Mouse (Mus musculus) neural tube, embryonic 13.5 days (tissue): Measurements from ENCODE around the gene H2-Aa. TPM values are rescaled to one million over a fixed set of nuclear protein-coding genes. Genes with fewer than 3 reads are reported as not detected.

Experiments used
- ATAC-seq: fragments of 200-750 bp; cut with Nextera tagmentation; 2 replicates; pipeline ENCODE4 v1.8.0; 2017; ENCODE audit warnings: low read depth, mild to moderate bottlenecking, moderate TSS enrichment, moderate library complexity
- H3K27ac ChIP-seq: fragments of 300-500 bp; sonication (generic); replicated peaks from 2 replicates; pipeline ENCODE4 v1.5.1; 2015; ENCODE audit warnings: moderate library complexity, mild to moderate bottlenecking, inconsistent platforms
- H3K27me3 ChIP-seq: fragments of 300-500 bp; sonication (generic); 2 replicates; pipeline ENCODE4 v1.6.1; 2015; ENCODE audit warnings: mild to moderate bottlenecking, inconsistent platforms
- H3K36me3 ChIP-seq: fragments of 300-500 bp; sonication (generic); 2 replicates; pipeline ENCODE4 v1.6.1; 2015; ENCODE audit warnings: mild to moderate bottlenecking, inconsistent platforms
- H3K4me1 ChIP-seq: fragments of 300-500 bp; sonication (generic); replicated peaks from 2 replicates; pipeline ENCODE4 v1.6.1; 2015; ENCODE audit warnings: inconsistent platforms
- H3K4me2 ChIP-seq: fragments of 300-500 bp; sonication (generic); 2 replicates; pipeline ENCODE4 v1.6.1; 2015; ENCODE audit warnings: inconsistent platforms, mild to moderate bottlenecking, moderate library complexity
- H3K4me3 ChIP-seq: fragments of 300-500 bp; sonication (generic); 2 replicates; pipeline ENCODE4 v1.5.1; 2015; ENCODE audit warnings: mild to moderate bottlenecking, inconsistent platforms
- H3K9ac ChIP-seq: fragments of 300-500 bp; sonication (generic); 2 replicates; pipeline ENCODE4 v1.6.1; 2015; ENCODE audit warnings: moderate library complexity, mild to moderate bottlenecking, inconsistent platforms
- H3K9me3 ChIP-seq: fragments of 300-500 bp; sonication (generic); 2 replicates; pipeline ENCODE4 v1.6.1; 2016; ENCODE audit warnings: inconsistent platforms
- WGBS: fragments of 180-500 bp; shearing (Covaris S2); methylation state at CpG from one replicate; pipeline ENCODE4 v1.1.7; 2015; 5-methylcytosine and 5-hydroxymethylcytosine counted together
- polyA plus RNA-seq: library from polyadenylated mRNA; unstranded; fragments of >200 nt; fragmentation: Nextera tagmentation; extraction: Ambion mirVana; gene quantifications from 2 replicates; pipeline ENCODE4 v1.2.1, GENCODE M21; 2015

Gene H2-Aa
- polyA plus RNA-seq, 1 experiment from 2014 or later = 0.63 TPM

DNA sequence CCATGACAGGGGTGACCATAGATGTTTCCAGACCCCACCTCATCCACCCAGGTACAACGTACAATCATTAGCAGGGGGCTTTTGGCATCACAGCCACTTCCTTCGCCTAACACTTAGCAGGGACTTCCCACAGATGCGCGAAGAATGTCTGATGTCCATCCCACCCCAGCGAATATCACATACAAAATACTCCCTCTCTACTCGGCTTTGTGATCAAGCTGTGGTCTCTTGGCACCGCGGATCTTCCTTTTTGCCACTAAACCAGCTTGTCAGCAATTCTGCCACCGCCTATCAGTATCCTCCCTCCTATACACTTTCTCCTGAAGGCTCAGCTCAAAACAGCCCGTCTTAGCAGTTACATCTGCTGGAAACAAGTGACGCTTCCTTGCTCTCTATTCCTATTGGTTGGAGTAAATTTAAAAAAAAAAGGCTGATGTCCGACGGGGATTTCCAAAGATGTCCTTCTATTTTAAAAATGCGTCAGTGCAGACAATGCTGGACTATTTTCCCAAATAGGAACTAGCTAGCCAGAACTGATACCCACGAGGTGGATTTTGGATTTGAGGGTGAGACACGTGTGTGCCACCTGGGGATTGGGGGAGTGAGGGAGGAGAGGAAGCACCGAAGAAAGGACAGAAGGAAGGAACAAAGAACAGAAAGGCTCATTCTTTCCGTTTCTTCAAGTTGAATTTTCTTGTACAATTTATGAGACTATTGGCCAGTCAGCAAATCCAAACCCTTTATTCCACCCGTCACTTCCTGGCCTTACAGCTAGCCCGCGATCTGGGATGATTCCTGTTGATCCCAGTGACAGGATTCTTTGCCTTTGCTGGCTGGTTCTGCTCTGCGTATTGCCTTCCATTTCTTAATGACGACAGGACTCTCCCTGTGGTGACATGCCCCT is 8.5 kb upstream of the H2-Aa start:
- peak overlapping the region; percentile 51 for H3K4me2 ChIP-seq
- peak overlapping the region; percentile 48 for H3K9ac ChIP-seq
- 0 out of 2 replicates have a peak overlapping the region, but pooled peaks have one; percentile 11 for H3K27ac ChIP-seq
- peaks cover 7% of the 10 kb centered on the region; the same call in 1 of the 2 replicates for H3K4me1 ChIP-seq
- WGBS = 23% methylated on average over 23 of the region's 23 CpGs
- peak; percentile 87 for ATAC-seq
- no peaks in the 10 kb centered on the region for H3K9me3 ChIP-seq
- H3K27me3 ChIP-seq = no peaks in the 10 kb centered on the region
- H3K4me3 ChIP-seq = peak overlapping the region; percentile 40
- H3K36me3 ChIP-seq = no peaks in the 10 kb centered on the region

DNA sequence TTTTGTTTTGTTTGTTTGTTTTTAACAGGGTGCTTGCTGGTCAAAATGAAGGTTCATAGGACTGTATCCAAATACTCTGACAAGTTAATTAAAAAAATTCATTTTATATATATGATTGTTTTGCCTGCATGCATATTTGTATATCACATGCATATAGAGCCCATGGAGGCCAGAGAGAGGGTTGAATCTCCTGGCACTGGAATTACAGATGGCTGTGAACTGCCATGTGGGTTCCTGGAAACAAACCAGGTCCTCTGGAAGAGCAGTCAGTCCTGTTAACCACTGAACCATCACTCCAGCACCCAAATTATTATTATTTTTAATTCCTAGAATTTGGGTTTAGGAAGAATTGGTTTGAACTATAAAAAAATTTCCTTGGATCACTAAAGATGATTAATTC is 7.7 kb upstream of the H2-Aa start:
- Histone ChIP-seq H3K4me1 (peaks cover 7% of the 10 kb centered on the region; the same call in 1 of the 2 replicates), H3K36me3 (no peaks in the 10 kb centered on the region), H3K9me3 (no peaks in the 10 kb centered on the region), H3K27ac (no peak overlapping the region), H3K27me3 (no peaks in the 10 kb centered on the region), H3K9ac (no peak overlapping the region), H3K4me3 (no peak overlapping the region), H3K4me2 (no peak overlapping the region)
- no peak for ATAC-seq

DNA sequence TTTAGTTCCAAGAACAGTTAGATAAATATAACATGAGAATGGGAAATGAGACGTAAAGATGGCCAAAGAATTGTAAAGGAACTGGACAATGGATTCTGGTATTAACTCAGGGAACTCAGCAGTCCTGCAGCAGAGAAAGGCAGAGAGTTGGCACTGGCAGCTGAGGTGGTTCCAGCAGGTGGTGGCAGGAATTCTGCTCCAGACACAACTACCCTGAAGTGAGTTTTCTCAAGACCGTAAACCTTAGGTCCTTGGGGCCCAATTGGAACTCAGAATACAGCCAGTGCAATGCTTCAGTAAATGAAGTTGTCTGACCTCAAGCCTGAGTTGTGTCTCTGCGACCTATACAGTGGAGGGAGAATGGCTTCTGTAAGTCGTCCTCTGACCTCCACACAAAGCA is 6.6 kb upstream of the H2-Aa start:
- H3K4me3 ChIP-seq = no peak overlapping the region
- ATAC-seq = no peak
- H3K4me2 ChIP-seq = no peak overlapping the region
- H3K4me1 ChIP-seq = peaks cover 7% of the 10 kb centered on the region; the same call in 1 of the 2 replicates
- H3K9ac ChIP-seq = no peak overlapping the region
- no peaks in the 10 kb centered on the region for H3K36me3 ChIP-seq
- H3K27ac ChIP-seq = no peak overlapping the region
- H3K27me3 ChIP-seq = no peaks in the 10 kb centered on the region
- no peaks in the 10 kb centered on the region for H3K9me3 ChIP-seq
- 72% methylated on average over 4 of the region's 4 CpGs for WGBS

DNA sequence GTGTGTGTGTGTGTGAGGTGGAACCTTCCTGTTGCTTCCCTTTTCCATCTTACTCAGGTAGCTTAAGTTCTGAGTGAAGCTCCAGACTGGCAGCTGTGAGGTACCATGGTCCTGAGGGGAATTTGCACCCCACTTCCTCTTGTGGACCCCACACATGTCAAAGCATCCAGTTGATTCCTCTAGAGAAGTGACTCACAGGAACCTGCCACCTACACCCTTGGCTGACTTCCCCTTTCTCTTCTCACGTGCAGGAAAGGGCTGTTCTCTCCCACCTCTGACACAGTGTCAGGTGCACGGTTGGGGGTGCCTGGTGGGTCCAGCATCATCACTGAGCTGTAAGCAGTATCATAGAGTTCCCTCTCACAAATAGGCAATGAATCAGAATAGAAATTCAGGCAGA is 5.9 kb upstream of the H2-Aa start:
- Histone ChIP-seq H3K27ac (no peak overlapping the region), H3K9me3 (no peaks in the 10 kb centered on the region), H3K27me3 (no peaks in the 10 kb centered on the region), H3K4me2 (no peak overlapping the region), H3K4me3 (no peak overlapping the region), H3K9ac (no peak overlapping the region), H3K36me3 (no peaks in the 10 kb centered on the region), H3K4me1 (peaks cover 7% of the 10 kb centered on the region; the same call in 1 of the 2 replicates)
- WGBS = 62% methylated on average over 2 of the region's 2 CpGs
- ATAC-seq = no peak

DNA sequence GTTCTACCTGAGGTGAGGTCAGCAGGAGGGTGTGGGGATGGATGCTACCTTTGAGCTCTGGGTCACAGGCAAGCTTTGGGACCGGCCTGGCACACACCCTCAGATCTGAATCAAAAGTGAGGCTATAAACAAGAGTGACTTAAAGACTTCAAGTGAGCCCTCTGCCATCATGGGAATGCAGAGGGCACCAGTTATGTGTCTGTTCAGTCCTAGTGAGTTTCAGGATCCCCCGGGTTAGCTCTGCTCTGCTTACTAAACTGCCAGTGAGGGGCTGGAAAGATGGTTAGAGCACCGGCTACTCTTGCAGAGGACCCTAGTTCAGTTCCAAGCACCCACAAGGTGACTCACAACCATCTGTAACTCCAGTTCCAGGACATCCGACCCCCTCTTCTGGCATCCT is 4.9 kb upstream of the H2-Aa start:
- H3K9me3 ChIP-seq = no peaks in the 10 kb centered on the region
- H3K27me3 ChIP-seq = no peaks in the 10 kb centered on the region
- no peak overlapping the region for H3K4me3 ChIP-seq
- no peak overlapping the region for H3K4me2 ChIP-seq
- WGBS = 84% methylated on average over 4 of the region's 4 CpGs
- H3K36me3 ChIP-seq = no peaks in the 10 kb centered on the region
- ATAC-seq = no peak
- H3K27ac ChIP-seq = no peak overlapping the region
- no peak overlapping the region for H3K9ac ChIP-seq
- H3K4me1 ChIP-seq = peaks cover under 1% of the 10 kb centered on the region; the same call in 1 of the 2 replicates

DNA sequence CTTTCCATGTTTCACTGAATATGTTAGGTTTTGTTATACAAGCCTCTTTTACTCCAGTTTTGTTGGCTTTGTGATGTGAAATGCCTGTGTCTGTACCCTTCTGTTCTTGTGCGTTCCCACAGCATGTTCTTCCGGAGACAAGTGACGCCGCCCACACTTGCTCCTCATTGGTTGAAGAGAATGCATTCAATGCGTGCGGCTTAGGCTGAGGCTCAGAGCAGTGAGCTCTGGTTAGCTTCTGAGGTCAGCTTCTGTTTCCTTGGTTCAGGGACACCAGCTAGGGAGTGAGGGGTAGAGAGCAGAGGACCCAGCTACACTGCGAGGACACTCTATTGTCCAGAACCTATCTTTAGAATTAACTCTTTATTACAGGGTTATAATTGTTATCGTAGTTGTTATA is 4.0 kb upstream of the H2-Aa start:
- no peaks in the 10 kb centered on the region for H3K9me3 ChIP-seq
- 16% methylated on average over 8 of the region's 8 CpGs for WGBS
- H3K36me3 ChIP-seq = no peaks in the 10 kb centered on the region
- H3K4me1 ChIP-seq = no peaks in the 10 kb centered on the region
- no peaks in the 10 kb centered on the region for H3K27me3 ChIP-seq
- no peak overlapping the region for H3K27ac ChIP-seq
- peak; percentile 83 for ATAC-seq
- H3K9ac ChIP-seq = no peak overlapping the region
- H3K4me3 ChIP-seq = no peak overlapping the region
- no peak overlapping the region for H3K4me2 ChIP-seq

DNA sequence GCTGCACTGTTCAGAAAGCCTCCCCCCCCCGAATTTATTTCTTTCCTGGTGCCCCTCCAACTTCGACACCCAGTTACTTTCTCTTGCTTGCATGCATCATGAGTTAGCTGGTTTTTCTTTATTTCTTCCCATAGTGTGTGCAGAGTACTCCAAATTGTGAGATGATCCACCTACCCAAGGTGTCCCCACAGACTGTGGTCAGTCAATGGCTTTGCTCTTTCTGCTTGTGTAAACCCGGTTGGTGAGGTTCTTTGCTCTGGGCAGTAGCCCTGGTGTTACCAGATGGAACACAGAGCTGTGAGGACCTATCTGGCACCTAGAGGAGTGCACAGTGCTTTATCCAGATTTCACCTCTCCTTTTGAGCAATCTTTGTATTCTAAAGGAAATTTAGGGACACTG is 508 bp upstream of the H2-Aa start:
- no peak for ATAC-seq
- H3K4me2 ChIP-seq = no peak overlapping the region
- no peak overlapping the region for H3K4me3 ChIP-seq
- H3K9ac ChIP-seq = no peak overlapping the region
- H3K27me3 ChIP-seq = no peaks in the 10 kb centered on the region
- H3K36me3 ChIP-seq = no peaks in the 10 kb centered on the region
- no peaks in the 10 kb centered on the region for H3K9me3 ChIP-seq
- no peaks in the 10 kb centered on the region for H3K4me1 ChIP-seq
- 78% methylated on average over 3 of the region's 3 CpGs for WGBS
- no peak overlapping the region for H3K27ac ChIP-seq

DNA sequence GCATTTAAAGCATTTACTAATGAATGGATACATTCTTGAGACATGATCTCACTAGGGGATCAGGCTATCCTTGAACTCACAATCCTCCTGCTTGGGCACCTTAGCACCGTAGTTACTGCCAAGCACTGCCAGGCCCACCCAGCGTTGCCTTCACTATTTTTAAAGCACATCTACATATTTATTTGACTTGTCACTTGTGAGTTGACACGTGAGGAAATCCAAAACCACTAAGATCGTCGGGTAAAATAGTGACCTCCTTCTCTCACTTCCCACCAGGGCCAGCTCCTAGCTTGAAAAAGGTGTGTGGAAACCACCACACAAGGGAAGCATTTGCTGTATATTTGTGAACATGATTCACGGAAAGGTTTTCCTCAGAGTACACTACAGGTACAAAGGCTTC is 624 bp downstream of the H2-Aa start:
- no peaks in the 10 kb centered on the region for H3K27me3 ChIP-seq
- no peak overlapping the region for H3K4me2 ChIP-seq
- H3K27ac ChIP-seq = no peak overlapping the region
- H3K9me3 ChIP-seq = no peaks in the 10 kb centered on the region
- H3K4me3 ChIP-seq = no peak overlapping the region
- no peak overlapping the region for H3K9ac ChIP-seq
- 77% methylated on average over 6 of the region's 6 CpGs for WGBS
- H3K4me1 ChIP-seq = no peaks in the 10 kb centered on the region
- no peak for ATAC-seq
- no peaks in the 10 kb centered on the region for H3K36me3 ChIP-seq

DNA sequence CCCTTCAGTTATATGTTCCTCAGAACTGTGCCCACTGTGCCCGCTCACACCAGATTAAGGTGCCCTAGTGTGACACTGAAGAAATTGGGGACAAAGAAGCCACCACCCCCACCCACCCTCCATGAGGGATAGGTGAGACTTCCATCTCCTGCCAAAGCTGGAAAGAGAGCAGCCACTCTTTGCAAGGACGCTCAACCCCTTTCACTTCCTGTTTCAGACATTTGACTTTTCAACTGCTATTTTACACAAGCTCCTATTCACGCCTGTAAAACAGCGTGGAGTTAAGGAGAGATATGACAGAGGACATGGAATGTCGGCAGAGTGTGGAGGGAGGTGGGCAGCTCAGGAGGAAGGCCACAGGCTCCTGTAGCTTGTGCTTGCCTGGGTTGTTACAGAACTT is 1.1 kb downstream of the H2-Aa start:
- no peak overlapping the region for H3K9ac ChIP-seq
- no peak overlapping the region for H3K4me2 ChIP-seq
- no peak overlapping the region for H3K4me3 ChIP-seq
- 84% methylated on average over 5 of the region's 5 CpGs for WGBS
- no peaks in the 10 kb centered on the region for H3K9me3 ChIP-seq
- H3K4me1 ChIP-seq = no peaks in the 10 kb centered on the region
- H3K27me3 ChIP-seq = no peaks in the 10 kb centered on the region
- H3K27ac ChIP-seq = no peak overlapping the region
- H3K36me3 ChIP-seq = no peaks in the 10 kb centered on the region
- no peak for ATAC-seq

DNA sequence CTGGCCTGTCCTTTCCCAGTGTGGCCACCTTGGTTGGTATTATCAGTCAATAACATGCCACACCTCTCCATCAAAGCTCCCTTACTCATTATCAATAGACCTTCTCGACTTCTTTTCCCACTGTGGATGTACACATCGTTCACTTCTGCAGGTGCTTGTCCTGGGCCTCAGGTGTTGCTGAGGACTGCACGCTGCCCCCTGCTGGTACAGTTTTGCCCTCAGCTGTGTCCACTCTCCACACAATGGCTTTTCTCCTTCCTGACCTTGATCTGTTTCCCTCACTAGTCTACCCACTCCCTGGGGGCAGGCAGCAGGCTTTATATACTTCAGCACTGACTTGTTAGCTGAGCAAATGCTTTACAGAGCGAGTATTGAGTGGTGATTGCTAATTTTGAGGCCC is 1.8 kb downstream of the H2-Aa start:
- Histone ChIP-seq H3K9me3 (no peaks in the 10 kb centered on the region), H3K27ac (no peak overlapping the region), H3K4me1 (no peaks in the 10 kb centered on the region), H3K4me3 (no peak overlapping the region), H3K36me3 (no peaks in the 10 kb centered on the region), H3K4me2 (no peak overlapping the region), H3K27me3 (no peaks in the 10 kb centered on the region), H3K9ac (no peak overlapping the region)
- ATAC-seq = no peak
- WGBS = 44% methylated on average over 4 of the region's 4 CpGs

DNA sequence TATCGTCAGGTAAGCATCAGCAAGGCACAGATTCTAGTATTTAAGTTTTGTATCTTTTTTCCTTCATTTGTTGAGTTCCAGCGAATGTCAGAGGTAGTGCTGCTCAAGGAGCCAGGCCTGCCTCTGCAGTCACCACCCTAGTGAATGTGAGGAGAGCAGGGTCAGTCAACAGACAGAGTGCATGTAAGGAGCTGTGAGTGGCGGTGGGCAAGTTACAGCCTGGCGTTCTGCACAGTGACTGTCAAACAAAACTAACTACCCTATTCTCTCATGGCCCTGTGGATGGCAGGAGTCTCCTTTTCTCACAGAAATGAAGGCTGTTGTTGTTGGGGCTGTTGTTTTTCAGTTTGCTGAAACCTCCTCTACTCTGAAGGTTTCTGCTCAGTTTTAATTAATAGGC is 2.3 kb downstream of the H2-Aa start:
- no peaks in the 10 kb centered on the region for H3K9me3 ChIP-seq
- H3K9ac ChIP-seq = no peak overlapping the region
- H3K4me3 ChIP-seq = no peak overlapping the region
- H3K36me3 ChIP-seq = no peaks in the 10 kb centered on the region
- no peak overlapping the region for H3K4me2 ChIP-seq
- no peak for ATAC-seq
- no peak overlapping the region for H3K27ac ChIP-seq
- 82% methylated on average over 4 of the region's 4 CpGs for WGBS
- H3K27me3 ChIP-seq = no peaks in the 10 kb centered on the region
- H3K4me1 ChIP-seq = no peaks in the 10 kb centered on the region

DNA sequence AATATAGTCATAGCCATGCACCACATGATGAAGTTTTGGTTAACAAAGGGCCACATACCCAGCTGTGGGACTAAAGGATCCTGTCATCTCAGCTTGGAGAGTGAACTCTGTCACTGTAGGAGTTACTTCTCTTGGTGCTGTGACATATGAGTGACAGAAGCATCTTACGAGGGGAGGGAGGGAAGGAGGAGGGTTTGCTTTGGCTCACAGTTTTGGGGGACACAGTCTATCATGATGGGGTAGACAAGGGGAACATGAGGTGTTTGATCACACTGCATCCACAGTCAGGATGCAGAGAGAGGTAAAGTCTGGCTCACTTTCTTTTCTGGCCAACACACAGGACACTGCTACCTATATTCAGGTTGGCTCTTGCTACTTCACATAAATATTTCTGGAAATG is 5.8 kb downstream of the H2-Aa start:
- WGBS = 78% methylated on average over 1 of the region's 1 CpGs
- ATAC-seq = no peak
- Histone ChIP-seq H3K9me3 (no peaks in the 10 kb centered on the region), H3K4me2 (no peak overlapping the region), H3K9ac (no peak overlapping the region), H3K27ac (no peak overlapping the region), H3K36me3 (no peaks in the 10 kb centered on the region), H3K27me3 (no peaks in the 10 kb centered on the region), H3K4me3 (no peak overlapping the region), H3K4me1 (no peaks in the 10 kb centered on the region)
